Mouse (Mus musculus) limb, embryonic 14.5 days (tissue): ENCODE measurements at regions not wholly inside any gene's neighbourhood (a gene's known extent, or its start where the extent isn't known, plus 50 kb on each side); places are given as distances from the start of the nearest gene placed in this dataset.

ENCODE experiments used
- ATAC-seq: fragments of 200-750 bp; cut with Nextera tagmentation; 2 replicates; pipeline ENCODE4 v1.8.0; 2017; ENCODE audit warnings: low read depth, moderate number of reproducible peaks, moderate TSS enrichment; ENCODE audit not compliant: low FRiP score
- DNase-seq: peaks from one replicate; pipeline ENCODE4 v3.0.0-alpha.2; 2015; ENCODE audit warnings: low spot score
- H3K27ac ChIP-seq: fragments of 300-500 bp; sonication (generic); replicated peaks from 2 replicates; pipeline ENCODE4 v1.5.1; 2014; ENCODE audit warnings: low read depth, mild to moderate bottlenecking, low read length, moderate library complexity, mixed read lengths
- H3K27me3 ChIP-seq: fragments of 300-500 bp; sonication (generic); 2 replicates; pipeline ENCODE4 v1.6.1; 2014; ENCODE audit warnings: low read length, mixed read lengths; ENCODE audit not compliant: control insufficient read depth, insufficient read depth
- H3K36me3 ChIP-seq: fragments of 300-500 bp; sonication (generic); 2 replicates; pipeline ENCODE4 v1.6.1; 2014; ENCODE audit warnings: mild to moderate bottlenecking, low read length, moderate library complexity, mixed read lengths; ENCODE audit not compliant: control insufficient read depth, insufficient read depth
- H3K4me1 ChIP-seq: fragments of 300-500 bp; sonication (generic); 2 replicates; pipeline ENCODE4 v1.6.1; 2014; ENCODE audit warnings: antibody characterized with exemption, low read length, mixed read lengths; ENCODE audit not compliant: control insufficient read depth, insufficient read depth
- H3K4me2 ChIP-seq: fragments of 300-500 bp; sonication (generic); replicated peaks from 2 replicates; pipeline ENCODE4 v1.6.1; 2014; ENCODE audit warnings: low read depth, mild to moderate bottlenecking, low read length, moderate library complexity; ENCODE audit not compliant: severe bottlenecking
- H3K4me3 ChIP-seq: fragments of 300-500 bp; sonication (generic); replicated peaks from 2 replicates; pipeline ENCODE4 v1.5.1; 2014; ENCODE audit warnings: low read length
- H3K9ac ChIP-seq: fragments of 300-500 bp; sonication (generic); 2 replicates; pipeline ENCODE4 v1.6.1; 2014; ENCODE audit warnings: mild to moderate bottlenecking, low read depth, low read length, moderate library complexity; ENCODE audit not compliant: severe bottlenecking
- H3K9me3 ChIP-seq: fragments of 300-500 bp; sonication (generic); 2 replicates; pipeline ENCODE4 v1.6.1; 2016; ENCODE audit warnings: low read length; ENCODE audit not compliant: control insufficient read depth
- POLR2A ChIP-seq: fragments of 200-500 bp; IDR thresholded peaks from 2 replicates; pipeline ENCODE4 v1.8.0; 2012; ENCODE audit warnings: inconsistent platforms, mild to moderate bottlenecking, moderate library complexity, borderline replicate concordance; ENCODE audit not compliant: insufficient read depth, insufficient read length; ENCODE audit errors: extremely low read depth
- WGBS: fragments of 180-500 bp; shearing (Covaris S2); extraction: QIAGEN DNeasy Blood & Tissue Kit; methylation state at CpG from one replicate; pipeline ENCODE4 v1.1.7; 2014; 5-methylcytosine and 5-hydroxymethylcytosine counted together

- DNase-seq: no peak
- H3K4me3 ChIP-seq: no peak overlapping the region
- H3K27ac ChIP-seq: no peak overlapping the region
- ATAC-seq: no peak
- no peak overlapping the region for H3K9ac ChIP-seq
- no peaks in the 10 kb centered on the region for H3K4me1 ChIP-seq
- no peaks in the 10 kb centered on the region for H3K36me3 ChIP-seq
- no peaks in the 10 kb centered on the region for H3K27me3 ChIP-seq
- H3K9me3 ChIP-seq: no peaks in the 10 kb centered on the region
- WGBS: 71% methylated on average over 6 of the region's 6 CpGs
- TF ChIP-seq POLR2A: no peak
- H3K4me2 ChIP-seq: no peak overlapping the region
These were observed 111.5 kb upstream of the Fmo9 start for GRCm38 (mm10) chr1:166793052-166793716.

GRCm38 (mm10) chr1:166793717-166794081 lies 112.1 kb upstream of the Fmo9 start:
- TF ChIP-seq POLR2A: no peak
- H3K27ac ChIP-seq: no peak overlapping the region
- no peaks in the 10 kb centered on the region for H3K36me3 ChIP-seq
- H3K9me3 ChIP-seq: no peaks in the 10 kb centered on the region
- DNase-seq (no peak), ATAC-seq (no peak)
- WGBS: 70% methylated on average over 1 of the region's 1 CpGs
- no peaks in the 10 kb centered on the region for H3K4me1 ChIP-seq
- H3K9ac ChIP-seq: no peak overlapping the region
- H3K4me2 ChIP-seq: no peak overlapping the region
- H3K4me3 ChIP-seq: no peak overlapping the region
- H3K27me3 ChIP-seq: no peaks in the 10 kb centered on the region

- 41% methylated on average over 14 of the region's 14 CpGs for WGBS
These were observed 113.1 kb upstream of the Fmo9 start for GRCm38 (mm10) chr1:166794622-166795244.

GRCm38 (mm10) chr1:166795613-166796012 lies 114.0 kb upstream of the Fmo9 start:
- H3K4me1 ChIP-seq: no peaks in the 10 kb centered on the region
- H3K27ac ChIP-seq: no peak overlapping the region
- no peak overlapping the region for H3K9ac ChIP-seq
- no peak for DNase-seq
- no peak overlapping the region for H3K4me2 ChIP-seq
- 76% methylated on average over 4 of the region's 4 CpGs for WGBS
- TF ChIP-seq POLR2A: no peak
- H3K27me3 ChIP-seq: no peaks in the 10 kb centered on the region
- no peaks in the 10 kb centered on the region for H3K9me3 ChIP-seq
- H3K4me3 ChIP-seq: no peak overlapping the region
- no peak for ATAC-seq
- no peaks in the 10 kb centered on the region for H3K36me3 ChIP-seq

More at GRCm38 (mm10) chr1:166794622-166795244, 113.1 kb upstream of the Fmo9 start:
- Histone ChIP-seq H3K9ac (no peak overlapping the region), H3K9me3 (no peaks in the 10 kb centered on the region), H3K4me1 (no peaks in the 10 kb centered on the region), H3K36me3 (no peaks in the 10 kb centered on the region), H3K4me2 (no peak overlapping the region), H3K27me3 (no peaks in the 10 kb centered on the region), H3K4me3 (no peak overlapping the region), H3K27ac (no peak overlapping the region)
- no peak for DNase-seq
- no peak for ATAC-seq
- no peak for TF ChIP-seq POLR2A

GRCm38 (mm10) chr1:166796362-166796925 lies 114.8 kb upstream of the Fmo9 start:
- Histone ChIP-seq H3K4me3 (no peak overlapping the region), H3K9me3 (no peaks in the 10 kb centered on the region), H3K27ac (no peak overlapping the region), H3K4me1 (no peaks in the 10 kb centered on the region), H3K36me3 (no peaks in the 10 kb centered on the region), H3K9ac (no peak overlapping the region), H3K27me3 (no peaks in the 10 kb centered on the region), H3K4me2 (no peak overlapping the region)
- WGBS: 64% methylated on average over 6 of the region's 6 CpGs
- ATAC-seq (no peak), DNase-seq (no peak)
- no peak for TF ChIP-seq POLR2A
